ENCODE assay signal across 33 mouse cellular contexts in the genomic region with DNA sequence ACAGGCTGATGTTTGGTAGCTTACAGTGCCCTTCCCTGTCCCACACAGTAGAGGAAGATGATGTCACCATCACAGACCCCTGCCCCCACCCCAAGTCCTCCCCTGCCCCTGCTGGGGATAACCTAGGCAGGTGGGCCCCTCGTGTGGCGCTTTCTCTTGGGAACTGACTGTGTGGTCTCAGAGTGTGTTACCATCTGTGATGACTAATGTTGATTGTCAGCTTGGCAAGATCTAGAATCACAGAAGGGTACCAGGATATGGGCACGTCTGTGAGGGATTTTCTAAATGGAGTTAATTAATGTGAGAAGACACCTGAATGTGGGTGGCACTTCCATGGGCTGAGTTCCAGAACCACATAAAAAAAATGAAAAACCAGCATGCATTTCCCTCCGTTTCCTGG. TPM values are rescaled to one million over a fixed set of nuclear protein-coding genes. Genes with fewer than 3 reads are reported as not detected.
DNase-seq lines count a peak whose midpoint lies in the region; ATAC-seq and TF ChIP-seq lines count a peak whose summit lies in the region.
"Had no signal": no experiment of that assay in that cellular context is flagged by ENCODE, and none has a peak within 500 bp of the region (broad histone marks: within the 10 kb centered on the region; RNA-seq: fewer than 3 reads in every experiment).

No protein-coding gene starts in this region.

- no peaks in the 10 kb centered on the region for H3K36me3 ChIP-seq in forebrain, embryonic 14.5 days (ENCODE audit: control insufficient read depth, insufficient read depth, low read length)
- H3K36me3 ChIP-seq in heart, embryonic 10.5 days = no peaks in the 10 kb centered on the region
- H3K36me3 ChIP-seq: heart, embryonic 13.5 days; hindbrain, embryonic 15.5 days; limb, embryonic 13.5 days; lung, embryonic 15.5 days; neural tube, embryonic 13.5 days had no signal

- no peak overlapping the region for H3K4me3 ChIP-seq in layer of hippocampus, adult 2 months
- H3K4me3 ChIP-seq in forebrain, embryonic 14.5 days (ENCODE audit: low read depth, low read length) = no peak overlapping the region
- no peak overlapping the region for H3K4me3 ChIP-seq in heart, embryonic 10.5 days
- H3K4me3 ChIP-seq: gastrocnemius, adult 2 months; heart, adult 2 months; heart, embryonic 13.5 days; hindbrain, embryonic 15.5 days; limb, embryonic 13.5 days; lung, embryonic 15.5 days; neural tube, embryonic 13.5 days had no signal

- H3K9ac ChIP-seq in forebrain, embryonic 14.5 days (ENCODE audit: low read length) = no peak overlapping the region
- H3K9ac ChIP-seq: heart, embryonic 13.5 days; hindbrain, embryonic 15.5 days; limb, embryonic 13.5 days; lung, embryonic 15.5 days; neural tube, embryonic 13.5 days had no signal

- H3K4me2 ChIP-seq in forebrain, embryonic 14.5 days (ENCODE audit: low read length) = no peak overlapping the region
- H3K4me2 ChIP-seq: heart, embryonic 13.5 days; hindbrain, embryonic 15.5 days; limb, embryonic 13.5 days; liver, embryonic 11.5 days; lung, embryonic 15.5 days; midbrain, embryonic 11.5 days; neural tube, embryonic 13.5 days had no signal

- TF ChIP-seq CTCF in layer of hippocampus, adult 2 months (conservative IDR thresholded peaks at IDR 0.05) = no peak

- H3K9me3 ChIP-seq in forebrain, embryonic 14.5 days (replicated peaks; ENCODE audit: control insufficient read depth, low read length) = no peaks in the 10 kb centered on the region
- H3K9me3 ChIP-seq in heart, embryonic 10.5 days = no peaks in the 10 kb centered on the region; the same call in 1 of the 2 replicates
- H3K9me3 ChIP-seq: heart, embryonic 13.5 days; hindbrain, embryonic 15.5 days; lung, embryonic 15.5 days; neural tube, embryonic 13.5 days had no signal

- no peaks in the 10 kb centered on the region for H3K27me3 ChIP-seq in forebrain, embryonic 14.5 days (replicated peaks; ENCODE audit: control insufficient read depth, insufficient read depth, low read length)
- H3K27me3 ChIP-seq in heart, embryonic 10.5 days (ENCODE audit: insufficient read depth, poor library complexity, severe bottlenecking) = peaks cover 6% of the 10 kb centered on the region; the same call in 1 of the 2 replicates
- H3K27me3 ChIP-seq: hindbrain, embryonic 15.5 days; limb, embryonic 13.5 days; lung, embryonic 15.5 days; neural tube, embryonic 13.5 days had no signal

- peak; percentile 92 for ATAC-seq in forebrain, embryonic 14.5 days
- ATAC-seq: activated CD4-positive, CD25-positive, alpha-beta regulatory T cell, adult 4 months had no signal

- no peak overlapping the region for H3K27ac ChIP-seq in layer of hippocampus, adult 2 months
- no peak overlapping the region for H3K27ac ChIP-seq in forebrain, embryonic 14.5 days (ENCODE audit: low read depth, low read length)
- H3K27ac ChIP-seq in heart, embryonic 10.5 days = no peak overlapping the region
- H3K27ac ChIP-seq: gastrocnemius, adult 2 months; heart, adult 2 months; heart, embryonic 13.5 days; hindbrain, embryonic 15.5 days; limb, embryonic 13.5 days; lung, embryonic 15.5 days; neural tube, embryonic 13.5 days; stomach, postnatal 0 days had no signal

- WGBS in forebrain, embryonic 14.5 days = 37% methylated on average over 4 of the region's 4 CpGs
- WGBS in heart, embryonic 10.5 days = 73% methylated on average over 4 of the region's 4 CpGs

- H3K4me1 ChIP-seq in forebrain, embryonic 14.5 days (ENCODE audit: control insufficient read depth, insufficient read depth, low read length) = no peaks in the 10 kb centered on the region
- H3K4me1 ChIP-seq in heart, embryonic 10.5 days = no peaks in the 10 kb centered on the region
- H3K4me1 ChIP-seq: heart, embryonic 13.5 days; lung, embryonic 15.5 days had no signal

- DNase-seq in cerebellum, postnatal 10 days = peak; percentile 25 to 32
- no peak for DNase-seq in cerebellum, adult 9-10 months
- DNase-seq in layer of hippocampus, adult 2 months (ENCODE audit: low spot score in 2 of 2) = peak; percentile 58 to 65
- DNase-seq in layer of hippocampus, postnatal 25 days (ENCODE audit: extremely low spot score in 1 of 2, low spot score in 1 of 2) = no peak
- peak; percentile 54 for DNase-seq in brain, adult 2 months (ENCODE audit: low read depth, low spot score)
- DNase-seq in forebrain, embryonic 14.5 days (ENCODE audit: low spot score) = peak; percentile 88
- DNase-seq in heart, embryonic 10.5 days (ENCODE audit: low spot score) = no peak
- no peak for DNase-seq in yolk sac, embryonic 10.5 days (ENCODE audit: low spot score)
- DNase-seq: adrenal gland, adult 8-10 months; cerebellum, adult 11 months; cerebellum, adult 9-11 months; gastrocnemius, adult 2 months; heart, adult 2 months; heart, postnatal 10 days; kidney, adult 2 months; kidney, postnatal 4 days; right cerebral cortex, postnatal 4 days; thymus, adult 18-20 months; thymus, postnatal 25 days had no signal

RNA-seq across cellular contexts. Expression of a gene that starts 12.7 kb away (rescaled TPM):
- 1 to 10 TPM; 1.1 to 2.5 TPM for total RNA-seq in layer of hippocampus, adult 2 months (2021)
- total RNA-seq in layer of hippocampus, postnatal 25 days (2021) = 1 to 10 TPM; 1.8 to 2.5 TPM
- polyA plus RNA-seq in forebrain, embryonic 14.5 days (2014; fragmentation: Nextera tagmentation; extraction: Ambion mirVana) = 1.2 and 1.6 TPM in 2 replicates
- polyA plus RNA-seq in heart, embryonic 10.5 days (2016; fragmentation: Nextera tagmentation; extraction: Ambion mirVana) = 0.09 and 0.24 TPM in 2 replicates
- total RNA-seq: CH12.LX; common myeloid progenitor, adult 5-6 weeks; hematopoietic stem cell, adult 5-6 weeks; megakaryocyte progenitor cell, adult 5-6 weeks had no signal
- polyA plus RNA-seq: activated CD4-positive, CD25-positive, alpha-beta regulatory T cell, adult 4 months; C2C12 had no signal

Comparison
In these comparisons a context has a peak if more than half of its experiments do, and no peak if none do; other contexts are left out.
1. DNase-seq: peak in cerebellum, postnatal 10 days (2 of 2), layer of hippocampus, adult 2 months (2 of 2), brain, adult 2 months (single experiment) and forebrain, embryonic 14.5 days (single experiment); none in cerebellum, adult 9-10 months (single experiment), layer of hippocampus, postnatal 25 days (0 of 2), heart, embryonic 10.5 days (single experiment) and yolk sac, embryonic 10.5 days (single experiment).